In genomic region chr1:123637897-123638296, GRCm38 (mm10) we compare ENCODE assay signal across 33 mouse cellular contexts.
"Had no signal": no experiment of that assay in that cellular context is flagged by ENCODE, and none has a peak within 500 bp of the region (broad histone marks: within the 10 kb centered on the region; RNA-seq: fewer than 3 reads in every experiment).

No protein-coding gene starts in this region.

- H3K4me1 ChIP-seq: limb, embryonic 10.5 days; limb, embryonic 12.5 days; limb, embryonic 13.5 days; limb, embryonic 15.5 days; liver, embryonic 12.5 days; liver, embryonic 13.5 days; liver, embryonic 15.5 days; lung, embryonic 15.5 days; megakaryocyte, embryonic 14.5 days; midbrain, embryonic 10.5 days; midbrain, embryonic 12.5 days; midbrain, embryonic 13.5 days; midbrain, embryonic 15.5 days; neural tube, embryonic 12.5 days; neural tube, embryonic 13.5 days had no signal

- H3K9ac ChIP-seq: limb, embryonic 12.5 days; limb, embryonic 13.5 days; limb, embryonic 15.5 days; liver, embryonic 12.5 days; liver, embryonic 13.5 days; liver, embryonic 14.5 days; liver, embryonic 15.5 days; liver, postnatal 0 days; lung, embryonic 14.5 days; lung, embryonic 15.5 days; midbrain, embryonic 12.5 days; midbrain, embryonic 13.5 days; midbrain, embryonic 15.5 days; neural tube, embryonic 12.5 days; neural tube, embryonic 13.5 days had no signal

- H3K27ac ChIP-seq: limb, embryonic 10.5 days; limb, embryonic 12.5 days; limb, embryonic 13.5 days; limb, embryonic 15.5 days; liver, embryonic 12.5 days; liver, embryonic 13.5 days; liver, embryonic 14.5 days; liver, embryonic 15.5 days; lung, embryonic 15.5 days; macrophage; midbrain, embryonic 10.5 days; midbrain, embryonic 12.5 days; midbrain, embryonic 13.5 days; midbrain, embryonic 15.5 days; neural tube, embryonic 12.5 days; neural tube, embryonic 13.5 days had no signal

- ATAC-seq: liver, embryonic 12.5 days; liver, postnatal 0 days; lung, postnatal 0 days; midbrain, embryonic 13.5 days; midbrain, embryonic 15.5 days; midbrain, embryonic 16.5 days had no signal

- DNase-seq: left cerebral cortex, postnatal 4 days; liver; liver, embryonic 13.5 days; liver, postnatal 0 days; lung, adult 18-20 months; lung, adult 2 months; lung, embryonic 14.5 days; lung, postnatal 10 days; lung, postnatal 14 days; lung, postnatal 36 days; lung, postnatal 4 days; midbrain, embryonic 14.5 days had no signal

- H3K36me3 ChIP-seq: limb, embryonic 10.5 days; limb, embryonic 12.5 days; limb, embryonic 13.5 days; limb, embryonic 15.5 days; liver, embryonic 12.5 days; liver, embryonic 13.5 days; liver, embryonic 15.5 days; lung, embryonic 15.5 days; midbrain, embryonic 10.5 days; midbrain, embryonic 12.5 days; midbrain, embryonic 13.5 days; midbrain, embryonic 15.5 days; neural tube, embryonic 12.5 days; neural tube, embryonic 13.5 days had no signal

- H3K9me3 ChIP-seq: limb, embryonic 10.5 days; limb, embryonic 12.5 days; limb, embryonic 13.5 days; limb, embryonic 15.5 days; liver, embryonic 12.5 days; liver, embryonic 13.5 days; liver, embryonic 15.5 days; lung, embryonic 15.5 days; megakaryocyte, embryonic 14.5 days; midbrain, embryonic 10.5 days; midbrain, embryonic 12.5 days; midbrain, embryonic 13.5 days; midbrain, embryonic 15.5 days; neural tube, embryonic 12.5 days; neural tube, embryonic 13.5 days had no signal

- H3K4me2 ChIP-seq: limb, embryonic 12.5 days; limb, embryonic 13.5 days; limb, embryonic 15.5 days; liver, embryonic 11.5 days; liver, embryonic 12.5 days; liver, embryonic 13.5 days; liver, embryonic 15.5 days; lung, embryonic 14.5 days; lung, embryonic 15.5 days; midbrain, embryonic 11.5 days; midbrain, embryonic 12.5 days; midbrain, embryonic 13.5 days; midbrain, embryonic 15.5 days; neural tube, embryonic 12.5 days; neural tube, embryonic 13.5 days had no signal

- H3K4me3 ChIP-seq: limb, embryonic 10.5 days; limb, embryonic 12.5 days; limb, embryonic 13.5 days; limb, embryonic 15.5 days; liver, embryonic 12.5 days; liver, embryonic 13.5 days; liver, embryonic 15.5 days; lung, embryonic 15.5 days; megakaryocyte, embryonic 14.5 days; midbrain, embryonic 10.5 days; midbrain, embryonic 12.5 days; midbrain, embryonic 13.5 days; midbrain, embryonic 15.5 days; myocyte; neural tube, embryonic 12.5 days; neural tube, embryonic 13.5 days had no signal

- H3K27me3 ChIP-seq: limb, embryonic 12.5 days; limb, embryonic 13.5 days; limb, embryonic 15.5 days; liver, embryonic 12.5 days; liver, embryonic 13.5 days; liver, embryonic 15.5 days; lung, embryonic 15.5 days; megakaryocyte, embryonic 14.5 days; midbrain, embryonic 12.5 days; midbrain, embryonic 13.5 days; midbrain, embryonic 15.5 days; neural tube, embryonic 12.5 days; neural tube, embryonic 13.5 days had no signal
